Mouse (Mus musculus): Measurements from ENCODE around the gene Ccp110.

DNA sequence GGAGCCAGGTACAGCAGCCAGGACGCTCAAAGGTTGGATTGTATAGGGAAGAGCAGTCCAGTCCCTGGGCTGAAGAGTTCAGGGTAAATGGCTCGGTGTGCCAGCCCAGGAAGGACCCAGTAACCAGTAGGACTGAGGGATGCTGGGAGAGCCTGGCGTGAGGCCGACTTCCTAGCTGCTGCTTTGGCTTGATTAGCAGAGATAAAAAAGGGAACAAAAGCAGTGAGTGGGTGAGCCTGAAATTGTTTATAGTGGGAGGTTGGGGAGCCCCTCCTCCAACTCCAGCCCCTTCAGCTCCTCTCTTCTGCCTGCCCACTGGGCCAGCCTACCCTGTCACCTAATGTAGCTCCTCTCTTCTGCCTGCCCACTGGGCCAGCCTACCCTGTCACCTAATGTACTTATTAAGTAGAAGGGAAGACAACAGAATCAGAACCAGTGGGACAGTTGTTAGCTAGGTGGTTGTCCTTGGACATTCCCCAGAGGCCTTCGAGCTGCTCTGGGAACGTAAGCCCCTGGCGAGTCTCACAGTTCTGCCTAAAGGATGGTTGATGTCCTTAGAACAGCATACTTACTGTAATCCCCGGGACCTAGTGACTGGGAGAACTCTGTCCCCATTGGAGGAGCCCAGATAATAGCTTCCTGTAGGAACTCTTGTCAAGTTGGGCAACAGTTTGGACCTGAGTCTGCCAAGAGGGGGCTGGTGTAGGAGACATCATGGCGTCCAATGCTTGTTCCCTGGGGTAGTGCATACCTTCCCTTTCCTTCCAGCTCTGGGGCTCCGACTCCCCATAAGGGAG lies 65.4 kb downstream of the Ccp110 start:
- TF ChIP-seq CTCF (IDR thresholded peaks at IDR 0.05; ENCODE audit: extremely low read depth, insufficient read depth, insufficient read length, insufficient replicate concordance) (no peak), POLR2A (IDR thresholded peaks at IDR 0.05; ENCODE audit: low read depth, low read length) (no peak)
